Mouse (Mus musculus): ENCODE data around the gene Ndst2. TPM values are rescaled to one million over a fixed set of nuclear protein-coding genes. Genes with fewer than 3 reads are reported as not detected.

Ndst2 gene
- total RNA-seq (2021) = 10 to 100 TPM; 24.6 to 25.0 TPM
- 34.9 and 35.9 TPM in 2 replicates for polyA plus RNA-seq (2012; rRNA removed)
- long read RNA-seq, transcript Ndst2-202 (15 exons, 3,907 nt) = major isoform, 8 of 15 reads
- long read RNA-seq, partial matches to known transcripts = 2 of 15 reads
- long read RNA-seq, other reads (novel, unspliced or antisense) = 4 of 15 reads

DNA sequence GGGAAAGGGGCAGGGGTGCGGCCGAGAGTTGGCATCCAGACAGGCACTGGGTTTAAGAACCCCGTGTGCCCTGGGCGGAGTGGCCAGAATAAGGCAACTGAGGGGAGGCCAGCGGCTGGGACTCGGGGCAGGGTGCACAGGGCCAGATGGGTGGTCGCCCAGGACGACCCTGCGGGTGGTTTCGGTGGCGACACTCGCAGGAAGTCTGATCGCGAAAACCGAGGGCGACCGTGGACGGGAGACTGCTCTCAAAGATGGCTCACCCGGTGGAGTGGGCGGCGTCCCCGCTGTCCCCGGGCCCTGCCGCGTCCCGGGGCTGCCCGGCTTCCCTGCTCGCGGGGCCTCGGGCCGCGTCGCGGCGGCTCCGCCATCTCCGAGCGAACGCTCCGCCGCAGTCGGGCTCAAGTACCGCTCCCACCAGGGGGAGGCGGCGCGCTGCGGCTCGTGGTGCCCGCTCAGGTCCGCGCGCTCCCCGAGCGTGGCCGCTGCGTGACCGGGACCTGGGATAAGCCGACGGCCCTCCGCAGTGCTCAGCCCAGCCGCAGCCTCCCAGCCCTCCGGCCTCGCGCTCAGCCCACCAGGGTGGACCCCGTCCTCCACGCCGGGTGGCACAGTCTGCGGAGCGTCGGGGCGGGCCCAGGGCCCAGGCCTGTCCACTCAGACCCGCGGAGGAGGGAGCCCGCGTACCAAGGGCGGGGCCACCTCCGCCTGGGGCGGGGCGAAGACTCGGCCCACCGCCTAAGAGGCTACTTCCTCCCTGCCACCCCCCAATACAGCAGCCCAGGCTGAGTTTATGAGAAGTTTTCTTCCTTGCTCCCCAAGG, at the start of gene Ndst2:
Gene Ndst2 (minus strand): TSS at position 611 of the 823 bp plus-strand sequence.
- DNase-seq = peak; percentile 94

- no peak for DNase-seq
These were observed 49.2 kb upstream of the Ndst2 start for GRCm38 (mm10) chr14:20783526-20783925.

- DNase-seq = no peak
These were observed 48.5 kb upstream of the Ndst2 start for GRCm38 (mm10) chr14:20782860-20783259.

- peak; percentile 63 for DNase-seq
These were observed 45.9 kb upstream of the Ndst2 start for GRCm38 (mm10) chr14:20780217-20780616.

DNA sequence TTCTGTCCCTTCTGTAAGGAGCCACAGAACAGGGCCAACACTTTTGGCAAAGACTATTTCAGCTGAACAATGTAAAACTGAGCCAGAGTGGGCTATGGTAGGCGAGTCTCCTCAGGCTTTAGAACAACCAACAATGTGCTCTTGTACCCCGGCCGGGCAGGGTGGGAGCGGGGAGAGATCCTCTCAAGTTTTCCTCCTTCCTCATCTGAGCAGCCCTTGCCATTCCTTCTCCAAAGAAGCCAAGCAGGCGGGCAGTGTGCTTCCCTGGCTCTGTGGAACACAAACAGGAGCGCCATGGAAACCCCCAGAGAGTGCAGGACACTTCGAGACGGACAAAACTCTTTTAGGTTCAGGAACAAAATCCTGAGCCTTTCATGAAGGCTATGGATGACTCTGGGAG, 44.1 kb upstream of the Ndst2 start:
- no peak for DNase-seq

DNA sequence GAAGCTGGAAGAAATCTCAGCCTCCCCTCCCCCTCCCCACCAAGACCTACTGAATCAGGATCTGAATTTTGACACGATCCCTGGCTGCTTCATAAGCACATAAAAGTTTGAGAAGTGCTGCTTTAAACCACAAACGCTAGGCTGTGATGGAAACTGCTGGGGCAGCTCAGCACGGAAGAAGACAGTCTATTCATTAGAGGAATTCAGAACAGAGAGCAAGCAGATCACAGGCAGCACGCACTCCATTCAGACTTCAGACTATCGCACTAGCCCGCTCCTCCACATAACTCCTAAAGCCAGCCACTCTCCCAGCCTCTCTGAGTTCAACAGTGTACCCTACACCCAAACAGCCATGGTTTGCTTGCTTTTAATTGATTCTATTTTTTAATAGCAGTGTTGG, 41.3 kb upstream of the Ndst2 start:
- no peak for DNase-seq

GRCm38 (mm10) chr14:20773410-20773809, 39.0 kb upstream of the Ndst2 start:
- DNase-seq = no peak

DNA sequence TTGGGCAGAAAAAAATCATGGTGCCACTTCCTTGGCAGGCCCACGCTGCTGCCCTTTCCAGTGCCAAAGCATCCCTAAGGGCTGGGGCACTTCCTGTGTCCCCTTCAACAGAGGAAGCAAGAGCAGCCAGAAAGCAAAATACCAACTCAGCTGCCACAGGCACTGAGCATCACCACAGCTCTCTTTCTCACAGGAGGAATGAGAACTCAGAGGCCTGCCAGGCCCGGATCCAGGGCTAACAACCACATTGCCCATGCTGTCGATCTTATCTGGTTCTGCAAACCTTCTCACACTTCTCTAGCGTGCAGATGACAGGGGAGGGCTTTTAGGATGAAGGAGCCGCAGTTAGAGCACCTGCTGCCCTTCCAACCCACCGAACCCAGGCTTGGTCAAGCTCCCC, 38.4 kb upstream of the Ndst2 start:
- DNase-seq = no peak

DNA sequence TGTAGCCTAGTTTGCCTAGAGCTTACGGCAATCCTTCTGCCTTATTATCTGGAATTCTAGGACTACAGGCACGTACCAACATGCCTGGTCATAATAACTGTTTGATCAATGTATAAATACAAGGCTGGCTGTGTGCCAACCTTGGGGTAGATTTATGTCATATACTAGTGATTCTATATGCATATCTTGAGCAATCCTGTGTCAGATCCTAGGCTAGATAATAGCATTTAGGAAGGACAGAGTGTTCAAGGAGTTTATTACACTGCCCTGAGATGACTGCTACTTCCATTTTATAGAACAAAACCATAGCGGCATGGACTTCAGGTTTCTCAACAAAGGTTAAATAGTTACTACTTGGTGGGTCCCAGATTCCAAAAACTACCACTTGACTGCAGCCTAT, 37.6 kb upstream of the Ndst2 start:
- DNase-seq = no peak

GRCm38 (mm10) chr14:20768581-20768980, 34.2 kb upstream of the Ndst2 start:
- DNase-seq = no peak

DNA sequence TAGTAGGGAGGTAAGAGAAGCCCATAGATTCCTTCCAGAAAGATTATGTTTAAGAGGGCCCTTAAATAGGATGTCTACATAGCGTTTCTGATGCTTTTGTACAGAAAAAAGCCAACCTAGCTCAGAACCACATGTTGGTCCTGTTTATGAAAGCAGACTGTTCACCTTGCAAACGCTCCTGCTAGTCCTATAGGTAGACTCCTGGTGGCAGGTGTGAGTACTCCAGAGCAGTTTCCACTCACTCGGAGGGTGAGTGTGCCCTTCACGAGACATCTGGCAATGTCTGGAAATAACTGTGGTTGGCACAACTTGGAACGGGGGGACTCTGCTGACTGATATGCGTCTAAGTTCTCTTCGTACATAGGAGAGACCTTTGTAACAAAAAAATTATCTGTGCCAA, 33.6 kb upstream of the Ndst2 start:
- DNase-seq = no peak

- DNase-seq = peak; percentile 88
These were observed 31.4 kb upstream of the Ndst2 start for GRCm38 (mm10) chr14:20765642-20766258.

- DNase-seq = no peak
These were observed 30.6 kb upstream of the Ndst2 start for GRCm38 (mm10) chr14:20764942-20765341.

DNA sequence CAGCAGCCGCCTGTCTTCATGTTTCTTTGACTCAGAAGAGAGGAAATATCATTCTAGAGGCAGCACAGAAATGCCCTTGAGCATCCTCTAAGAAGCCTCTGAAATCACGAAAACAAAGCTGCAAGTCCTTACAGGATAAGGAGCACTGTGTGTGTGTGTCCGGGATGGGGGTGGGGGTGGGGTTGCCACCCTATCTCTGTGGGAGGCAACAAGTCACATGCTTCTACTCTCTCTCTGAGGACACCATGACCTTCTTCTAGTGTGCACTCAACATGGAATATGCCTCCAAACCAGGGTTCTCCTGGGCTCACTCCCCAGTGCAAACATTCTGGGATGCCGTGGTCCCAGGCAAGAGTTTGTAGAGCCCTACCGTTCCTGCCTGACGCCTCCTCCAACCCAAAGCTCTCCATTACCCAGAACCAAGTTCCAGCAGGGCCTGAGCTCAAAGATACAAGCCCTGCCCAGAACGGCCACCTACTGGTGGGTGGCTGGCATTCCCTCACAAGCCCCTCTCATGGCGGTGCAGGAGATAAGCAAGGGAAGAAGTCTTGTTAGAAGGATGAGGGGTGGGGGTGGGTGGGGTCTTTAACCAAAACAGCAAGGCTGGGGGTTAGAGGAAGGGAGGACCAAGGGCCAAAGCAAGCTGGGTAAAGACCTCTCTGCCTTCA, 24.5 kb upstream of the Ndst2 start:
- DNase-seq = no peak

- DNase-seq = no peak
These were observed 23.1 kb upstream of the Ndst2 start for GRCm38 (mm10) chr14:20757370-20757907.

- no peak for DNase-seq
These were observed 19.4 kb upstream of the Ndst2 start for GRCm38 (mm10) chr14:20753792-20754191.

- DNase-seq = no peak
These were observed 16.1 kb upstream of the Ndst2 start for GRCm38 (mm10) chr14:20750503-20750902.

- DNase-seq = no peak
These were observed 15.2 kb upstream of the Ndst2 start for GRCm38 (mm10) chr14:20749494-20750051.

DNA sequence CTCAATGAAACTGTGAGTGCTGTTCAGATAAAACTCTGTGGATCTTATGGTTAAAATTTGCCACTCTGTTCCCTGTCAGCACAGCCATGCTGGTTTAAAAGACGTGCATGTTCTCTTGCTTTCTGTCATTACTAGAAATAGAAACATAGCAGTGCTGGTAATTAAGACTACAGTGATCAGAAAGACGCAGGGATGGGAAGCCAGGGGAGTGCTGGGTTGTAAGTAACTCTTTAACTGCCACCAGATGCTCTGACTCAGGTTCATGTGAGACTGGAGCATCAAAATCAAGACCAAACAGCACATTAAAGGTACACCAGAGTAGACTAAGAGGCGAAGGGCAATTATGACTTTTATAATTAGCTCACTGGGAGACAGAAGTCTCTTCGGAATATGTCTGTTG, 14.0 kb upstream of the Ndst2 start:
- no peak for DNase-seq

GRCm38 (mm10) chr14:20746935-20747334, 12.6 kb upstream of the Ndst2 start:
- DNase-seq = no peak

- no peak for DNase-seq
These were observed 9.3 kb upstream of the Ndst2 start for GRCm38 (mm10) chr14:20743614-20744013.

DNA sequence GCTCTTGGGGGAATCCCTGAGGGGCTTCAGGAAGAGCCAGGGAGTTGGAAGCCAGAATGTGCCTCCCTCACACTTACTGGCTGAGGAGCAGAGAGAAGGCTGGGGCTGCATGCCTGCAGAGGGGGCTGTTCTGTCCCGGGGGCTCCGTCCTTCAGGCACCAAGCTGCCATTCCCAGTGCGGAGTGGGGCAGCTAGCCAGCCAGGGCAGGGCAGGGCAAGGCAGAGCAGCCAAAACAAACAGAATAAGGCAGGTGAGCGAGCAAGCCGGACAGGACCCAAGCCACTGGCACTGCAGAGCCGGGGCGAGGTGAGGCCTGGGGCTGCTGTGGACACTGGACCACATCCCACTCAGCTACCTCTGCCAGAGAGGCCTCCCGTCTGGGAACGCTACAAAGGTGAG, 6.9 kb upstream of the Ndst2 start:
- DNase-seq = no peak
